Comparison of ENCODE assay signal across 16 mouse cellular contexts in the genomic region with DNA sequence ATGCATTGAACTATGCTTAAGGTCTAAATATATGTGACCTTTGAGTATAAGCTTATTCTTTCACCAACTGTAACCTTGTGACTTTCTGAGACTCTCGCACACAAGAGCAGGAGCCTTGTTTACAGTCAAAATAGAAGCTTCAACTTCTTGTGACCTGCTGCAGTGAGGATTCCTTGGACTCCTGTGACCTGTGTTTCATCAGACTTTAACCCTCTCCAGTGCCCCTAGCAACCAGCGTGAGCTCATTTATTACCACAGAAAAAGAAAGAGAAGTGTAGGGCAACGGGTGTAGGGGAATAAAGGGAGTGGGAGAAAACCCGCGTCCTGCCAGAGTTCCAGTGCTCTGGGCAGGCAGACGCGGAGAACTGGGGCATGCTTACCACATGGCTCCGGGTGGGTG. TPM values are rescaled to one million over a fixed set of nuclear protein-coding genes. Genes with fewer than 3 reads are reported as not detected.
DNase-seq lines count a peak whose midpoint lies in the region; ATAC-seq and TF ChIP-seq lines count a peak whose summit lies in the region.
"Had no signal": no experiment of that assay in that cellular context is flagged by ENCODE, and none has a peak within 500 bp of the region (broad histone marks: within the 10 kb centered on the region; RNA-seq: fewer than 3 reads in every experiment).

No protein-coding gene starts in this region.

- ATAC-seq in embryonic facial prominence, embryonic 13.5 days (ENCODE audit: insufficient number of reproducible peaks, insufficient read depth, low FRiP score, low TSS enrichment, low read depth), result no peak
- ATAC-seq in erythroblast, adult 5-6 weeks (replicated peaks; ENCODE audit: low FRiP score, poor library complexity, severe bottlenecking), result no peak
- ATAC-seq: hindbrain, postnatal 0 days; liver, embryonic 12.5 days; midbrain, embryonic 13.5 days had no signal

- 62% methylated on average over 8 of the region's 8 CpGs for WGBS in embryonic facial prominence, embryonic 13.5 days

- TF ChIP-seq POLR2A in brain, embryonic 14.5 days (IDR thresholded peaks at IDR 0.05; ENCODE audit: borderline replicate concordance, extremely low read depth, insufficient read depth, insufficient read length, poor library complexity, severe bottlenecking), result no peak

- DNase-seq in kidney, adult 11 months, result peak; percentile 23
- no peak for DNase-seq in kidney, postnatal 10 days
- peak; percentile 8 for DNase-seq in brain, embryonic 14.5 days (ENCODE audit: low read depth)
- DNase-seq in kidney, postnatal 14 days, result peak; percentile 18
- no peak for DNase-seq in thymus, postnatal 36 days
- no peak for DNase-seq in layer of hippocampus, adult 8-10 months (ENCODE audit: low spot score in 2 of 2)
- DNase-seq: B cell, adult 2 months had no signal

- no peaks in the 10 kb centered on the region for H3K27me3 ChIP-seq in embryonic facial prominence, embryonic 13.5 days
- H3K27me3 ChIP-seq: forebrain, embryonic 12.5 days; liver, embryonic 12.5 days; lung, embryonic 15.5 days; midbrain, embryonic 13.5 days had no signal

- peaks cover 40% of the 10 kb centered on the region for H3K4me1 ChIP-seq in embryonic facial prominence, embryonic 13.5 days
- H3K4me1 ChIP-seq: forebrain, embryonic 12.5 days; liver, embryonic 12.5 days had no signal

- H3K4me2 ChIP-seq in embryonic facial prominence, embryonic 13.5 days, result no peak overlapping the region
- H3K4me2 ChIP-seq: forebrain, embryonic 12.5 days; liver, embryonic 12.5 days; lung, embryonic 15.5 days; midbrain, embryonic 13.5 days had no signal

- no peak for TF ChIP-seq CTCF in brain, embryonic 14.5 days (IDR thresholded peaks at IDR 0.05; ENCODE audit: borderline replicate concordance, extremely low read depth, insufficient read depth, insufficient read length)

- H3K9ac ChIP-seq in embryonic facial prominence, embryonic 13.5 days, result no peak overlapping the region
- H3K9ac ChIP-seq: forebrain, embryonic 12.5 days; liver, embryonic 12.5 days; lung, embryonic 15.5 days; midbrain, embryonic 13.5 days had no signal

- no peaks in the 10 kb centered on the region for H3K36me3 ChIP-seq in embryonic facial prominence, embryonic 13.5 days
- H3K36me3 ChIP-seq: forebrain, embryonic 12.5 days; liver, embryonic 12.5 days; lung, embryonic 15.5 days; midbrain, embryonic 13.5 days had no signal

- no peak overlapping the region for H3K4me3 ChIP-seq in embryonic facial prominence, embryonic 13.5 days
- H3K4me3 ChIP-seq: forebrain, embryonic 12.5 days; layer of hippocampus, adult 2 months; liver, embryonic 12.5 days; lung, embryonic 15.5 days; midbrain, embryonic 13.5 days; myocyte had no signal

- peak overlapping the region; percentile 90; the same call in 1 of the 2 replicates for H3K27ac ChIP-seq in embryonic facial prominence, embryonic 13.5 days
- H3K27ac ChIP-seq: forebrain, embryonic 12.5 days; hindbrain, postnatal 0 days; layer of hippocampus, adult 2 months; liver, embryonic 12.5 days; lung, embryonic 15.5 days; midbrain, embryonic 13.5 days had no signal

- H3K9me3 ChIP-seq in embryonic facial prominence, embryonic 13.5 days, result no peaks in the 10 kb centered on the region
- H3K9me3 ChIP-seq: forebrain, embryonic 12.5 days; liver, embryonic 12.5 days; lung, embryonic 15.5 days; midbrain, embryonic 13.5 days had no signal

RNA-seq across cellular contexts. Expression of a gene that starts 52.3 kb away (rescaled TPM):
- polyA plus RNA-seq in brain, embryonic 14.5 days (2012; rRNA removed), result 0.25 and 0.42 TPM in 2 replicates
- 11.0 and 12.9 TPM in 2 replicates for polyA plus RNA-seq in embryonic facial prominence, embryonic 13.5 days (2015; fragmentation: Nextera tagmentation; extraction: Ambion mirVana)
- not detected in 2 replicates for total RNA-seq in erythroblast, adult 5-6 weeks (2015; ENCODE audit: low replicate concordance)
- total RNA-seq in erythroblast, adult 5-6 weeks (2017; ENCODE audit: low replicate concordance), result 0.14 TPM in 1 of 2 replicates, not detected in the other
- total RNA-seq in layer of hippocampus, adult 8-10 months (2022), result 1 to 10 TPM in 1 of 4 experiments, under 1 TPM in 3; 0.50 to 1.0 (median 0.73) TPM

Comparison
In these comparisons a context has a peak if more than half of its experiments do, and no peak if none do; other contexts are left out.
1. DNase-seq: peak in kidney, adult 11 months (single experiment), brain, embryonic 14.5 days (single experiment) and kidney, postnatal 14 days (single experiment); none in kidney, postnatal 10 days (single experiment), thymus, postnatal 36 days (0 of 2) and layer of hippocampus, adult 8-10 months (0 of 2).